Mouse (Mus musculus) CD4-positive, CD25-positive, alpha-beta regulatory T cell, adult 4 months (primary cell): ENCODE results near the gene Gm20403. TPM values are rescaled to one million over a fixed set of nuclear protein-coding genes. Genes with fewer than 3 reads are reported as not detected.

Source experiments
- polyA plus RNA-seq, 2 experiments: library from polyadenylated mRNA; unstranded; fragments of 100-300 nt; shearing (Covaris generic); gene quantifications; one replicate each; pipeline ENCODE4 v1.2.1; 2017

Gm20403 gene
- polyA plus RNA-seq, 2 experiments from 2014 or later = not detected

Other genes with a start within 250 kb of the Gm20403 start
- gene Snx6, start 190.8 kb downstream of the Gm20403 start, polyA plus RNA-seq = 100 to 1,000 TPM; 133 to 174 TPM
- gene Cfl2, start 123.7 kb downstream of the Gm20403 start, polyA plus RNA-seq = 10 to 100 TPM; 24.0 to 28.2 TPM
- gene Baz1a, start 27.8 kb upstream of the Gm20403 start, polyA plus RNA-seq = 10 to 100 TPM; 25.3 to 26.2 TPM
- gene 2700097O09Rik, start 93.6 kb upstream of the Gm20403 start, polyA plus RNA-seq = 10 to 100 TPM; 17.2 to 22.1 TPM
- 100 to 1,000 TPM; 140 to 147 TPM for gene Srp54a, start 93.7 kb upstream of the Gm20403 start, polyA plus RNA-seq
- 10 to 100 TPM in 1 of 2 experiments, 1 to 10 TPM in 1; 9.4 to 18.7 TPM for gene Fam177a, start 137.9 kb upstream of the Gm20403 start, polyA plus RNA-seq
- 10 to 100 TPM; 39.0 to 40.9 TPM for gene Srp54b, start 168.6 kb upstream of the Gm20403 start, polyA plus RNA-seq
- 1 to 10 TPM in 1 of 2 experiments, not detected in 1; 6.5 TPM for gene 1700047I17Rik2, start 213.1 kb upstream of the Gm20403 start, polyA plus RNA-seq
- gene Srp54c, start 243.6 kb upstream of the Gm20403 start, polyA plus RNA-seq = 10 to 100 TPM; 41.9 to 52.0 TPM